Mouse (Mus musculus) stomach, embryonic 16.5 days (tissue): ENCODE data around the gene Larp1b. TPM values are rescaled to one million over a fixed set of nuclear protein-coding genes. Genes with fewer than 3 reads are reported as not detected.

ENCODE experiments used
- ATAC-seq: fragments of 200-750 bp; cut with Nextera tagmentation; 2 replicates; pipeline ENCODE4 v1.8.0; 2017; ENCODE audit warnings: moderate number of reproducible peaks, moderate TSS enrichment; ENCODE audit not compliant: insufficient read depth, low FRiP score
- H3K27ac ChIP-seq: fragments of 300-500 bp; sonication (generic); 2 replicates; pipeline ENCODE4 v1.5.1; 2014; ENCODE audit warnings: low read length
- H3K27me3 ChIP-seq: fragments of 300-500 bp; sonication (generic); 2 replicates; pipeline ENCODE4 v1.6.1; 2014; ENCODE audit warnings: low read length, control low read depth, mixed read lengths; ENCODE audit not compliant: control insufficient read depth, insufficient read depth
- H3K36me3 ChIP-seq: fragments of 300-500 bp; sonication (generic); 2 replicates; pipeline ENCODE4 v1.6.1; 2014; ENCODE audit warnings: low read length; ENCODE audit not compliant: control insufficient read depth, insufficient read depth
- H3K4me1 ChIP-seq: fragments of 300-500 bp; sonication (generic); 2 replicates; pipeline ENCODE4 v1.6.1; 2014; ENCODE audit warnings: low read length, control low read depth, mixed read lengths; ENCODE audit not compliant: control insufficient read depth, insufficient read depth
- H3K4me2 ChIP-seq: fragments of 300-500 bp; sonication (generic); 2 replicates; pipeline ENCODE4 v1.6.1; 2014; ENCODE audit warnings: low read depth, low read length, mixed read lengths
- H3K4me3 ChIP-seq: fragments of 300-500 bp; sonication (generic); replicated peaks from 2 replicates; pipeline ENCODE4 v1.5.1; 2014; ENCODE audit warnings: mild to moderate bottlenecking, low read length
- H3K9ac ChIP-seq: fragments of 300-500 bp; sonication (generic); 2 replicates; pipeline ENCODE4 v1.6.1; 2014; ENCODE audit warnings: low read length
- H3K9me3 ChIP-seq: fragments of 300-500 bp; sonication (generic); replicated peaks from 2 replicates; pipeline ENCODE4 v1.6.1; 2016; ENCODE audit warnings: low read length, control low read depth; ENCODE audit not compliant: control insufficient read depth
- polyA plus RNA-seq: library from polyadenylated mRNA; unstranded; fragments of >200 nt; fragmentation: Nextera tagmentation; extraction: Ambion mirVana; gene quantifications from 2 replicates; pipeline ENCODE4 v1.2.1, GENCODE M21; 2015

Gene Larp1b
- polyA plus RNA-seq, 1 experiment from 2014 or later: 11.6 TPM

DNA sequence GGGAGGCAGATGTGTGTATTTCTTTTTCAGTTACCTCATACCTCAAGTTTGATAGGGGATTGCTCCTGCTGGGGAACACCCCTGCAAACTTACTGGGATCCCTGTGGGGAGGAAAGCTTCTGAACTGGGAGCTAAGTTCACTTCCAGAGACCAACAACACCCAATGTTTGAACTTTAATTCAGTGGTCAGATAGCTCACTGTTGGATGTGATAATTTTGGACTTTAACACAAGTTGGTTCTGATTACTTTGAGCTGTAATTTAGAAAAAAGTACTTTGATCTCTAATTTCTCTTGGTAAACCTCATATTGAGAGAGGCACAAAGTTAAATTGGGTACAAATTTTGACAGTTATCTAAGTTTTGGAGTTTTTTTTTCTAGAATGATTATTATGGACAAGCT is 137.4 kb downstream of the Larp1b start:
- H3K4me3 ChIP-seq: no peak overlapping the region
- no peaks in the 10 kb centered on the region for H3K9me3 ChIP-seq
- ATAC-seq: no peak
- H3K9ac ChIP-seq: no peak overlapping the region
- H3K27ac ChIP-seq: no peak overlapping the region
- H3K4me1 ChIP-seq: 0 out of 2 replicates have a peak, but pooled peaks cover 3% of the 10 kb centered on the region
- H3K27me3 ChIP-seq: no peaks in the 10 kb centered on the region
- no peak overlapping the region for H3K4me2 ChIP-seq
- no peaks in the 10 kb centered on the region for H3K36me3 ChIP-seq

Other genes with a start within 250 kb of the Larp1b start
- 0.10 and 0.30 TPM in 2 replicates for gene Slc25a31, start 241.0 kb upstream of the Larp1b start, polyA plus RNA-seq
- gene Hspa4l, start 205.3 kb upstream of the Larp1b start, polyA plus RNA-seq: 13.9 and 14.1 TPM in 2 replicates
- 33.1 and 35.9 TPM in 2 replicates for gene Plk4, start 149.8 kb upstream of the Larp1b start, polyA plus RNA-seq
- 6.1 and 6.9 TPM in 2 replicates for gene Mfsd8, start 102.9 kb upstream of the Larp1b start, polyA plus RNA-seq
- gene Abhd18, start 102.9 kb upstream of the Larp1b start, polyA plus RNA-seq: 6.9 and 8.9 TPM in 2 replicates
- gene 1700034I23Rik, start 47.3 kb upstream of the Larp1b start, polyA plus RNA-seq: 0.14 TPM in 1 of 2 replicates, not detected in the other
- 28.6 and 36.4 TPM in 2 replicates for gene Pgrmc2, start 133.2 kb downstream of the Larp1b start, polyA plus RNA-seq